Mouse (Mus musculus) MEL (cell line): ENCODE measurements at regions not wholly inside any gene's neighbourhood (a gene's known extent, or its start where the extent isn't known, plus 50 kb on each side); places are given as distances from the start of the nearest gene placed in this dataset.

Experiments
- DNase-seq: peaks from one replicate; pipeline ENCODE4 v3.0.0; 2011; ENCODE audit warnings: low read depth, low spot score
- H3K27ac ChIP-seq: 2 replicates; pipeline ENCODE4 v1.5.1; 2012; ENCODE audit warnings: low read depth, mild to moderate bottlenecking, control low read depth, low read length, moderate library complexity; ENCODE audit not compliant: control insufficient read depth
- H3K27me3 ChIP-seq, 2 experiments: fragments of 150-350 bp in 1 of 2; sonication (generic) in 1 of 2; 2 replicates each; pipeline ENCODE4 v1.6.1; 2012; ENCODE audit warnings: low read length in 2 of 2, mild to moderate bottlenecking in 2 of 2, improper control_type of control experiment in 1 of 2, moderate library complexity in 1 of 2; ENCODE audit not compliant: insufficient read depth in 2 of 2, control insufficient read depth in 1 of 2
- H3K36me3 ChIP-seq, 2 experiments: 2 replicates each; pipeline ENCODE4 v1.6.1; 2012 to 2014; ENCODE audit warnings: low read length in 2 of 2, improper control_type of control experiment in 1 of 2, inconsistent platforms in 1 of 2, mild to moderate bottlenecking in 1 of 2; ENCODE audit not compliant: insufficient read depth in 2 of 2, control insufficient read depth in 1 of 2
- H3K4me1 ChIP-seq, 2 experiments: fragments of 150-350 bp in 1 of 2; sonication (generic) in 1 of 2; 2 replicates each; pipeline ENCODE4 v1.6.1; 2012; ENCODE audit warnings: low read length in 2 of 2, improper control_type of control experiment in 1 of 2, mild to moderate bottlenecking in 1 of 2; ENCODE audit not compliant: insufficient read depth in 2 of 2, control insufficient read depth in 1 of 2
- H3K4me3 ChIP-seq, 2 experiments: fragments of 150-350 bp in 1 of 2; sonication (generic) in 1 of 2; 2 replicates each; pipeline ENCODE4 v1.5.1; 2012; ENCODE audit warnings: low read depth in 2 of 2, low read length in 2 of 2, mild to moderate bottlenecking in 2 of 2, moderate library complexity in 2 of 2, control low read depth in 1 of 2, improper control_type of control experiment in 1 of 2; ENCODE audit not compliant: control insufficient read depth in 1 of 2, insufficient read depth in 1 of 2
- H3K79me2 ChIP-seq: 2 replicates; pipeline ENCODE4 v1.6.1; 2012; ENCODE audit warnings: mild to moderate bottlenecking, low read length, moderate library complexity; ENCODE audit not compliant: control insufficient read depth, poor library complexity, insufficient read depth
- H3K9ac ChIP-seq: 2 replicates; pipeline ENCODE4 v1.6.1; 2012; ENCODE audit warnings: low read depth, mild to moderate bottlenecking, control low read depth, low read length, moderate library complexity; ENCODE audit not compliant: control insufficient read depth, poor library complexity, severe bottlenecking
- H3K9me3 ChIP-seq: fragments of 150-350 bp; sonication (generic); replicated peaks from 2 replicates; pipeline ENCODE4 v1.6.1; 2012; ENCODE audit warnings: mild to moderate bottlenecking, low read length, improper control_type of control experiment, moderate library complexity; ENCODE audit not compliant: insufficient read depth
- BHLHE40 ChIP-seq: IDR thresholded peaks from 2 replicates; pipeline ENCODE4 v1.6.1; 2012; ENCODE audit warnings: low read depth, mild to moderate bottlenecking, inconsistent platforms, low read length, improper control_type of control experiment, borderline replicate concordance
- CHD1 ChIP-seq: IDR thresholded peaks from 2 replicates; pipeline ENCODE4 v1.6.1; 2012; ENCODE audit warnings: low read depth, mild to moderate bottlenecking, inconsistent platforms, low read length, improper control_type of control experiment
- HCFC1 ChIP-seq: IDR thresholded peaks from 2 replicates; pipeline ENCODE4 v1.6.1; 2012; ENCODE audit warnings: low read depth, mild to moderate bottlenecking, inconsistent platforms, low read length, improper control_type of control experiment, moderate library complexity
- JUND ChIP-seq: IDR thresholded peaks from 2 replicates; pipeline ENCODE4 v1.6.1; 2011; ENCODE audit warnings: low read depth, mild to moderate bottlenecking, improper control_type of control experiment, low read length
- MAFK ChIP-seq: IDR thresholded peaks from 2 replicates; pipeline ENCODE4 v1.6.1; 2011; ENCODE audit warnings: low read depth, mild to moderate bottlenecking, low read length, improper control_type of control experiment, borderline replicate concordance
- MAZ ChIP-seq: IDR thresholded peaks from 2 replicates; pipeline ENCODE4 v1.6.1; 2012; ENCODE audit warnings: low read depth, mild to moderate bottlenecking, inconsistent platforms, low read length, improper control_type of control experiment
- MXI1 ChIP-seq: IDR thresholded peaks from 2 replicates; pipeline ENCODE4 v1.6.1; 2011; ENCODE audit warnings: mild to moderate bottlenecking, low read depth, low read length, improper control_type of control experiment
- NRF1 ChIP-seq: IDR thresholded peaks from 2 replicates; pipeline ENCODE4 v1.6.1; 2014; ENCODE audit warnings: low read depth, mild to moderate bottlenecking, inconsistent platforms, low read length, improper control_type of control experiment, moderate library complexity; ENCODE audit not compliant: poor library complexity, insufficient read depth, severe bottlenecking
- POLR2A ChIP-seq, 2 experiments: IDR thresholded peaks; 2 replicates each; pipeline ENCODE4 v1.6.1; 2011 to 2012; ENCODE audit warnings: low read length in 2 of 2, mild to moderate bottlenecking in 2 of 2, control low read depth in 1 of 2, improper control_type of control experiment in 1 of 2, low read depth in 1 of 2, moderate library complexity in 1 of 2; ENCODE audit not compliant: control insufficient read depth in 1 of 2, insufficient read depth in 1 of 2, poor library complexity in 1 of 2
- POLR2AphosphoS2 ChIP-seq: IDR thresholded peaks from 2 replicates; pipeline ENCODE4 v1.6.1; 2011; ENCODE audit warnings: low read length, improper control_type of control experiment
- RAD21 ChIP-seq: IDR thresholded peaks from 2 replicates; pipeline ENCODE4 v1.6.1; 2011; ENCODE audit warnings: mild to moderate bottlenecking, low read depth, low read length, improper control_type of control experiment
- SIN3A ChIP-seq: IDR thresholded peaks from 2 replicates; pipeline ENCODE4 v1.6.1; 2012; ENCODE audit warnings: low read length, improper control_type of control experiment, inconsistent platforms
- TAL1 ChIP-seq: IDR thresholded peaks from 2 replicates; pipeline ENCODE4 v1.6.1; 2012; ENCODE audit warnings: mild to moderate bottlenecking, inconsistent platforms, low read length, moderate library complexity, mixed read lengths
- TBP ChIP-seq: IDR thresholded peaks from 2 replicates; pipeline ENCODE4 v1.8.0; 2011; ENCODE audit warnings: low read depth, low read length, improper control_type of control experiment
- USF1 ChIP-seq: IDR thresholded peaks from 2 replicates; pipeline ENCODE4 v1.6.1; 2014; ENCODE audit warnings: low read depth, mild to moderate bottlenecking, inconsistent platforms, low read length, improper control_type of control experiment, moderate library complexity
- USF2 ChIP-seq, 2 experiments: IDR thresholded peaks; 2 replicates each; pipeline ENCODE4 v1.6.1; 2011 to 2012; ENCODE audit warnings: improper control_type of control experiment in 2 of 2, low read length in 2 of 2, borderline replicate concordance in 1 of 2, inconsistent platforms in 1 of 2, low read depth in 1 of 2, mild to moderate bottlenecking in 1 of 2; ENCODE audit not compliant: insufficient read depth in 1 of 2
- ZC3H11A ChIP-seq: IDR thresholded peaks from 2 replicates; pipeline ENCODE4 v1.6.1; 2012; ENCODE audit warnings: low read depth, mild to moderate bottlenecking, inconsistent platforms, low read length, improper control_type of control experiment
- ZNF384 ChIP-seq: IDR thresholded peaks from 2 replicates; pipeline ENCODE4 v1.6.1; 2012; ENCODE audit warnings: low read depth, mild to moderate bottlenecking, inconsistent platforms, low read length, improper control_type of control experiment

DNA sequence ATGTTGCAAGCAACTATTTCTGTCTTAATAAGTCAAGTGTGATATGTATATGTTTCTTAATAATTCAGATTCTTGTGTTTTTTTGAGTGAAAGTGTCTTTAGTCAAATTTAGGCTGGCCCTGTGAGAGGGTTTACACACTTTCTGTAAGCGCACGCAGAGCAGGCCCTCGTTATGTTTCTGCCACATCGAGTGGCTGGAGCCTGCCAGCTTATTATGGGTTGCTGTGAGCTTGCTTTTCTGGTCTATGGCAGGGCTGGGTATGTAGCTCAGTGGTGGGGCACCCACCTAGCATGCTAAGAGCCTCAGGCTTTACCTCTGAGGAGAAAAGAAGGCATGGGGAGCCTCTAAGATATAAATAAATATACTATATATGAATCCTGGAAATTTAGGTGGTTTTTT, 148.2 kb downstream of the Gm45692 start:
- no peak for TF ChIP-seq MXI1
- TF ChIP-seq USF1: no peak
- TF ChIP-seq JUND: no peak
- no peak for TF ChIP-seq MAFK
- no peak for TF ChIP-seq HCFC1
- TF ChIP-seq ZNF384: no peak
- no peak for TF ChIP-seq RAD21
- no peak for TF ChIP-seq TBP
- TF ChIP-seq POLR2A (IDR thresholded peaks at IDR 0.05; ENCODE audit: control insufficient read depth in 1 of 2, insufficient read depth in 1 of 2, low read depth in 1 of 2, low read length in 2 of 2, poor library complexity in 1 of 2): no peak
- no peak for TF ChIP-seq CHD1
- TF ChIP-seq ZC3H11A: no peak
- TF ChIP-seq NRF1: no peak
- no peak for TF ChIP-seq SIN3A
- no peak for TF ChIP-seq POLR2AphosphoS2
- TF ChIP-seq USF2 (IDR thresholded peaks at IDR 0.05; ENCODE audit: borderline replicate concordance in 1 of 2, insufficient read depth in 1 of 2, low read depth in 1 of 2, low read length in 2 of 2): no peak
- Histone ChIP-seq H3K4me1 (no peaks in the 10 kb centered on the region), H3K36me3 (no peaks in the 10 kb centered on the region), H3K4me3 (no peak overlapping the region), H3K27ac (no peak overlapping the region), H3K9ac (no peak overlapping the region), H3K9me3 (no peaks in the 10 kb centered on the region), H3K27me3 (no peaks in the 10 kb centered on the region), H3K79me2 (no peaks in the 10 kb centered on the region)
- no peak for DNase-seq

DNA sequence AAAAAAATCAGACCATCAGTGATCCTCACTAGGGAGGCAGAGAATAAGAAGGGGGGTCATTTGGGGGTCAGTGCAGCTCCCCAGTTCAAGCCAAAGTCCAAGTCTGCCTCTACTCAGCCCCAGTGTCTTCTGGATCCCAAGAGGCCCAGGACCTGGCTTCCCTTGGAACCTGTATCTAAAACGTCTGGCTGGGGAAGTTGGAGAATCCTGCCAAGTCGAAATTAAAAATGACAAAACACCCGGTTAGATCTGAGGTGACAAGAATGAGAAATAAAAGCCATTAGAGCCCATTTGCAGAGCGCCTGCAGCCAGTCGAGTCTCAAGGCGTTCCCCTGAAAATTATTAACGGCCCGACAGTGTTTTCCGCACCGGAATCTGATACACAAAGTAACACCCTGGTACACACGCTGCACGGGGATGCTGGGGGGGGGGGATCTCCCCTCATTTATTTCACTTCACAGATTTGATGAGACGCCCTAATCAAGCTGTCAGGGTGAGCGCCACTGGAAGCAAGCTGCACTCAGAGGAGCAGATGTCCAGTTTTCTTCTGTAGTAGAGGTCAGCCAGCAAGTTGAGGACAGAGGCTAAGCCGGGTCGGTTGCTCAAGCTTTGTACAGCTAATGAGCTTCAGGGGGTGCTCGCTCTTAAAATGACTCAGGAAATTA, 149.5 kb downstream of the Gm45692 start:
- no peak overlapping the region for H3K4me3 ChIP-seq
- no peaks in the 10 kb centered on the region for H3K79me2 ChIP-seq
- no peaks in the 10 kb centered on the region for H3K36me3 ChIP-seq
- H3K4me1 ChIP-seq: no peaks in the 10 kb centered on the region
- no peaks in the 10 kb centered on the region for H3K27me3 ChIP-seq
- TF ChIP-seq TAL1 (no peak), POLR2AphosphoS2 (no peak), MAZ (no peak), BHLHE40 (no peak)
- H3K27ac ChIP-seq: no peak overlapping the region
- DNase-seq: no peak
- no peaks in the 10 kb centered on the region for H3K9me3 ChIP-seq
- no peak overlapping the region for H3K9ac ChIP-seq
